Mouse (Mus musculus) spleen, adult 18-20 months (tissue): Measurements from ENCODE around the gene Trpv4.

Source experiments
- DNase-seq, 2 experiments: peaks; one replicate each; pipeline ENCODE4 v3.0.0; 2022; ENCODE audit warnings: mixed read lengths in 2 of 2

Trpv4 gene

GRCm38 (mm10) chr5:114617809-114618208, 40.4 kb downstream of the Trpv4 start:
- no peak for DNase-seq

DNA sequence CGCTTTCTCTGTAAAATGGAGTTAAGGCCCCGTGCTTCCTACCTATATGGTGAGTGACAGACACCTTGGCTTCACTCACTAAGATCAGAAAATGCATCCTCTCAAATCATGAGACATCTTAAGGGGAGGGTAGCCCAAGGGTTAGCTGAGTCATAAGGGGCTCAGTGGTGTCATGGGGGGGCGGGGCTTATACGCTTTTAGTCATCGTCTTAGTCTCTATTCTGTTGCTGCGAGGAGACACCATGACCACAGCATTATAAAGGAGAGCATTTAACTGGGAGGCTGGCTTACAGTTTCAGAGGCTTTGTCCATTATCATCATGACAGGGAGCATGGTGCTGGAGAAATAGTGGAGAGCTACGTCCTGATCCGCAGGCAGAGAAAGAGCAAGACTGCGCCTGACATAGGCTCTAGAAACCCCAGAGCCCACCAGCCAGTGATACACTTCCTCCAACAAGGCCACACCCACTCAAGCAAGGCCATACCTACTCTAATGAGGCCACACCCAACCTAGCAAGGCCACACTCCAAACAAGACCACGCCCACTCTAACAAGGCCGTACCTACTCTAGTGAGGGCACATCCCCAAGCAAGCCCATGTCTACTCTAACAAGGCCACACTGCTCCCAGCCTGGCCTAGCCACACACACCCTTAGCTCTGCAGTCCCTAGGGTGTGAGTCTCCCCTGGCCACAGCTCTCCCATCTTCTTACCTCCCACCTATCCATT, 41.7 kb downstream of the Trpv4 start:
- DNase-seq, result no peak

DNA sequence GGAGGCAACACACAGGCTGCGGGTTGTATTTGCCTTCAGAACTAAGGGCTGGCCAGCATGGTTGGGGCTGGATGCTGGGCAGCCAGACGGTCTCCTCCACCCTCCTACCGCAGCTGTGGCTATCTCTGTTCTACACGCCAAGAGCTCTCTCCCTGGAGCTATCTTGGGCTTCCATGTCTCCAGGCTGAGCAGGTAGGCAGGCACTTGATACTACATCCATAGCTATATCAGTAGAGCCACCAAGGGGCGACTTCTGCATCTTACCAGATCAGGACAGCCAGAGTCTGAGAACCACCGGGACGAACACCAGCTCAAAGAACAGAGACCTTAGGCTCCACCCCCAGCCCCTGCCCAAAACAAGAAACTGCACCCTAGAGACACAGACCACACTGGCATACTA, 43.4 kb downstream of the Trpv4 start:
- no peak for DNase-seq

DNA sequence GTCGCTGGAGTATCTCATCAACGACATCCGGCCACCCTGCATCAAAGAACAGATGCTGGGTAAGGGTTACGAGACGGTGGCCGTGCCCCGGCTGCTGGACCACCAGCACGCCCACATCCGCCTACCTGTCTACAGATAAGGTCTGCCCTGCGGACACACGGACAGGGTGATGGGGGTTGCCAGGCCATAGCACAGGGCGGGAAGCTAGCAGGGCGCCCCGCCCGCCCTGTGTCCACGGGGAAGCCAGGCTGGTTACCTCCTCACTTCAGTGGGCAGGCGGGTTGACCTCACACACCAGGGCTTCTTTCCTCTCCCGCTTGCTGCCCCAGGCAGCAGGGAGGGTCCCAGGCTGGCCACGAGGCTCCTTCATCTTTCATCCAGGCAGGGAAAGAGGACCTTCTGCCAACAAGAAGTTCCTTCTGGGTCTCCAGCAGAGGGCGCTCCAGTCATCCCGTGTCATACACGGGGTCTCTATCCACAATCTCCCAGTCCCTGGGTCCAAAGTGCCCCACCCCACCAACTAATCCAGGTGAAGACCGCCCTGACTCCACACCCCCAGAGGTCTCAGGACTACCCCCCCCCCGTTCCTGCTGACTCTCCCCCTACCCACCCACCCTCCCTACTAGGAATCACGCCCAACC, 46.1 kb downstream of the Trpv4 start:
- DNase-seq, result no peak

GRCm38 (mm10) chr5:114611256-114611655, 47.0 kb downstream of the Trpv4 start:
- DNase-seq, result no peak

- peak; percentile 58 to 88 for DNase-seq
Observed at GRCm38 (mm10) chr5:114608516-114608915, 49.7 kb downstream of the Trpv4 start.

DNA sequence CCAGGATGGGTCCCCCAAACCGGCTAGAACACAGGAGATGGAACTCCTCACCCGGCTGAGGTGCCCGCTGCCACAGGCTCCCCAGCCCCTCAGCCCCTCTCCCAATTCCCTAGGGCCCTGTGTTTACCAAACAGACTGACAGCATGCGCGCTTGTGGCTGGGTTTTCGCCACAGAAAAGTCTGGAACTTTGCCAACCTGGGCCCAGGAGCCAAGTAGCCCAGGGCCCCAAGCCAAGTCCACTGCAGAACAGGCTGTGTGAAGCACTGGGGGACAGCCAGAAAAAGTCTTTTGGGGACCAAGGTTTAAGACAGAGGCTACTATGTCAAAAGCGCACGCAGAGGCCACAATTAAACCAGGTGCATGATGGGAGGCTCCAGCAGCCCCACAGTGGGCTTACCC, 50.6 kb downstream of the Trpv4 start:
- no peak for DNase-seq

GRCm38 (mm10) chr5:114605981-114606380, 52.2 kb downstream of the Trpv4 start:
- peak; percentile 41 to 49 for DNase-seq

- DNase-seq, result no peak
Observed at GRCm38 (mm10) chr5:114604781-114605290, 53.4 kb downstream of the Trpv4 start.

GRCm38 (mm10) chr5:114603975-114604374, 54.2 kb downstream of the Trpv4 start:
- no peak for DNase-seq

GRCm38 (mm10) chr5:114602012-114602411, 56.2 kb downstream of the Trpv4 start:
- no peak for DNase-seq

DNA sequence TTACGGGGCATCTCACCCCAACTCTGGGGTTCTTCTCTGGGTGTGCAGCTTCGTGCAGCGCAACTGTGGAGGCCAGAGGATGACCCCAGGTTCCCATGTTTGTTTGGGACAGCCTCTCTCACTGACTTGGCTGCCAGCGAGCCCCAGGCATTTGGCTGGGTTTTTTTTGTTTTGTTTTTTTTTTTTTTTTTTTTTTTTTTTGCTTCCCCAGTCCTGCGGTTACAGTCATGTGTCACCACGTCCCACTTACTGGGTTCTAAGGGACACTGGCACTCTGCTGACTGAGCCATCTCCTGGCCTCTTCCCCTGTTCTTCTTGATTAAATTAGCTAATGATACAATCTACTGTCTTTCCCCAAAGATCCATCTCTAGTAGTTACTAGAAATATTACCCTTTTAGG, 60.6 kb downstream of the Trpv4 start:
- DNase-seq, result no peak

DNA sequence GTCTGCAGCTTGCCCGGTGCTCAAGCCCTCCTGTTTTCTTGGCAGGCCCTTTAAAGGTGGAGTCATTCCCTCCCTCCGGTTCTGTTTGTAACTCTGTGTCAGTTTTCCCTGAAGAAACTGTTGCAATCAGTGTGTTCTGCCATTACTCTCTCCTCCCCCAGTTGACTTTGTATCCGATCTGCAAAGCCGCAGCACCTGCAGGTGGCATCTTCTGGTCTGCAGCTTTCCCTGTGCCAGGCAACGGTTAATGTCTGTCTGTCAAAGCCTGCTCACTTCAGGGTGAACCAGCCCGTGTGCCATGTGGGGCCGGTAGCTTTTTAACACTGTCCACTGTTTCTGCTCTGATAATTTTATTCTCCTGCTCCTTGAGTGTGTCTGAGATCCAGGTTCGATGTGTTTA, 61.0 kb downstream of the Trpv4 start:
- peak; percentile 38 to 41 for DNase-seq

- peak; percentile 60 to 66 for DNase-seq
Observed at GRCm38 (mm10) chr5:114596604-114597003, 61.6 kb downstream of the Trpv4 start.

- DNase-seq, result peak; percentile 60 to 62
Observed at GRCm38 (mm10) chr5:114594741-114595241, 63.4 kb downstream of the Trpv4 start.

DNA sequence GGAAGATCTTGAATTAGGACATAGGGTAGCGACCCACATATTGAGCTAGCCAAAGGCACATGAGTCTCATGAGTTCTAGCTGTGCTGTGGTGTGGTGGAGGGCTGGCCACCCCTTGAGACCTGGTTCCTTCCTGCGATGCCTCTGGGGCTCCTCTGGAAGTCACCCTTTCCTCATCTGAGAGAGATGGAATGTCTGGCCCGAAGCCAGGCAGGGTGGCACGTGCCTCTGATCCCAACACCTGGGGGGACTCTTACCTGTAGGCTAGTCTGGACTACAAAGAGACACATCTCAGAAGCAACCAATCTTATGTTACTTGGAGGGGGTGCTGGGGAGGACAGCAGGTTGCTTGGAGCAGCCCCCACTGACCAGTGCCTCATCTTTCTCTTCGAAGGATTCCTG, 64.3 kb downstream of the Trpv4 start:
- DNase-seq, result no peak

GRCm38 (mm10) chr5:114593161-114593821, 64.9 kb downstream of the Trpv4 start:
- peak in 1 of 2 experiments; percentile 27 for DNase-seq

DNA sequence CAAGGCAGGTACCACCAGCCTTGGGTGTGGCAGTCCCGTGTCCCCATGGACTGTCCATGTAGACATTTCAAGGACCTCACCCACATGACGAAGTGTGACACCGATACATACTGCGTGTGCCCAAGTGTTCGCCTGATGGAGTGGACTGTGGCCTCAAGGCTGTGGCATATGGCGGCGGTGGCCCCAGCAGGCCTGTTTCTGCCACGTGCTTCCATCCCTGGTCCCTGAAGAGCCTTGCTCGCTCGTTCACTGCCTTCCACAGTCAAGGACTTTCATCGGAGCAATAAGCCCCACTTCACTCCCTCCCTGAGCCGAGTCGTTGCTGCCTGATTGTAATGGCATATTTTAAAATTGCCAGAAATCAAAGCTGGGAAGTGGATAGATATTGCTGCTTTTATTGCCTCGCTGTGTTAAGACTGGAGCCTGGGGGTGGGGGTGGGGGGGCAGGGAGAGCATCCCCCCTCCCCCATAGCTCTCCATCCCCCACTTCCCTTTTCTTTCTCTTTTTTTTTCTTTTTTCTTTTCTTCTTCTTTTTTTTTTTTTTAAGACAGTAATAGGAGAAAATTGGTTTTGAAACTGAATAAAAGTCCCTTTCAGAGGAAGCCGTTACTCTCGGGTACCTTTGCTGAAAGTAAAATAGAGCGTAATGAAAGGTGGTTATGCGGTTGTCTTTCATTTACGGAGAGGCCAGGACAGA, 65.6 kb downstream of the Trpv4 start:
- DNase-seq, result no peak

- DNase-seq, result no peak
Observed at GRCm38 (mm10) chr5:114591151-114591561, 67.1 kb downstream of the Trpv4 start.

- no peak for DNase-seq
Observed at GRCm38 (mm10) chr5:114590043-114590913, 67.9 kb downstream of the Trpv4 start.

GRCm38 (mm10) chr5:114589454-114589853, 68.8 kb downstream of the Trpv4 start:
- DNase-seq, result no peak

DNA sequence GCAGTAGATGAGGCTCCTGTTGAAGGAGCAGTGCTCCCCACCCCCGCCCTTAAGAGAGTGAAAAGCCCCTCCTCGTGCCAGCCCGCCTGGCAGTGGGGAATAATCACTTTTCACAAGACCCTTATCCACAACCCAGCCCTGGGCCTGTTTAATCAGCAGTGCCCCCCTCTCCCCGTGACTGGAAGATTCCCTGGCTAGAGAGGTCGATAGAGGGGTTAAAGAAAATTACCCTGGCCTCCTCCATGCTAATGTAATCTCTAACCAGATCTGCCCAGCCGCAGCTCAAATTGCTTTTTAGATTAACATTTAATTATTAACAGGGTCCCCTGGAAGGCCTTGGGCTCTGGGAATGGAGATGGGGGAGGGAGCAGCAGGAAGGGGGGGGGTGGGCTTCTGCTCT, 69.2 kb downstream of the Trpv4 start:
- no peak for DNase-seq
